Mouse (Mus musculus) brain, embryonic 14.5 days (tissue): ENCODE measurements around the gene Vstm4. TPM values are rescaled to one million over a fixed set of nuclear protein-coding genes. Genes with fewer than 3 reads are reported as not detected.

ENCODE experiments used
- DNase-seq: peaks from one replicate; pipeline ENCODE4 v3.0.0-alpha.2; 2011; ENCODE audit warnings: low read depth
- CTCF ChIP-seq: fragments of 200-500 bp; IDR thresholded peaks from 2 replicates; pipeline ENCODE4 v1.5.1; 2012; ENCODE audit warnings: inconsistent platforms, mild to moderate bottlenecking, moderate library complexity, borderline replicate concordance; ENCODE audit not compliant: insufficient read depth, insufficient read length; ENCODE audit errors: extremely low read depth
- POLR2A ChIP-seq: fragments of 200-500 bp; IDR thresholded peaks from 2 replicates; pipeline ENCODE4 v1.6.1; 2012; ENCODE audit warnings: mild to moderate bottlenecking, inconsistent platforms, borderline replicate concordance; ENCODE audit not compliant: poor library complexity, insufficient read depth, insufficient read length, severe bottlenecking; ENCODE audit errors: extremely low read depth
- polyA plus RNA-seq: library from polyadenylated mRNA; depleted of rRNA; stranded (reverse); fragments of >200 nt; gene quantifications from 2 replicates; pipeline ENCODE4 v1.2.3, GENCODE M21; 2012; rRNA removed

The Vstm4 gene
- polyA plus RNA-seq: 3.7 and 6.0 TPM in 2 replicates

- no peak for TF ChIP-seq POLR2A
- TF ChIP-seq CTCF: no peak
- peak; percentile 49 for DNase-seq
Observed at GRCm38 (mm10) chr14:32856681-32857328, at the start of gene Vstm4. Gene Vstm4 (plus strand): TSS chr14:32856756.

GRCm38 (mm10) chr14:32810111-32810510 lies 46.4 kb upstream of the Vstm4 start:
- TF ChIP-seq CTCF (no peak), POLR2A (no peak)
- no peak for DNase-seq

- DNase-seq: no peak
- no peak for TF ChIP-seq CTCF
- TF ChIP-seq POLR2A: no peak
Observed at GRCm38 (mm10) chr14:32812429-32812828, 44.1 kb upstream of the Vstm4 start.

- DNase-seq: no peak
- no peak for TF ChIP-seq CTCF
- no peak for TF ChIP-seq POLR2A
Observed at GRCm38 (mm10) chr14:32814961-32815360, 41.6 kb upstream of the Vstm4 start.

- no peak for DNase-seq
- TF ChIP-seq POLR2A (no peak), CTCF (no peak)
Observed at GRCm38 (mm10) chr14:32816533-32816932, 40.0 kb upstream of the Vstm4 start.

DNA sequence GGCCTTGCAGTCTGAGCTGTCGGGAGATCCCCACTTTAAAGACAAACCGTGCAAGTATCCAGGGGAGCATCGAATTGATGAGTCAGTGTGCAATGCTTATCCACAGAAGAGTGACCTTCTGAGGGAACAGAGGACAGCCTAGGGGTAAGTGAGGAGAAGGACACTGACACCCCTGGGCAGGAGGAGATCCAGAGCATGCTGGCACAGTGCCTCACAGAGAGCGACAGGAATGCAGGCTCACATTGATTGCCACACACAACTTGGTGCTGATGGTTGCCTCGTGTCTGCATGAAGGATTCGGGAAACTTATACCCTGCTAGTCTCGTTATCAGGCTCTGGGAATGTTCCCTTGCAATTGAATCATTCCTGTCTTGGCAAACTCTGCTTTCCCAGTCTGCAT lies 39.3 kb upstream of the Vstm4 start:
- no peak for DNase-seq
- no peak for TF ChIP-seq POLR2A
- no peak for TF ChIP-seq CTCF

GRCm38 (mm10) chr14:32819297-32819696 lies 37.3 kb upstream of the Vstm4 start:
- DNase-seq: no peak
- no peak for TF ChIP-seq CTCF
- no peak for TF ChIP-seq POLR2A

- TF ChIP-seq POLR2A (no peak), CTCF (no peak)
- no peak for DNase-seq
Observed at GRCm38 (mm10) chr14:32822812-32823211, 33.7 kb upstream of the Vstm4 start.

- no peak for TF ChIP-seq CTCF
- DNase-seq: no peak
Observed at GRCm38 (mm10) chr14:32823861-32824260, 32.7 kb upstream of the Vstm4 start.

GRCm38 (mm10) chr14:32824267-32825150 lies 32.0 kb upstream of the Vstm4 start:
- TF ChIP-seq CTCF (no peak), POLR2A (no peak)
- no peak for DNase-seq

DNA sequence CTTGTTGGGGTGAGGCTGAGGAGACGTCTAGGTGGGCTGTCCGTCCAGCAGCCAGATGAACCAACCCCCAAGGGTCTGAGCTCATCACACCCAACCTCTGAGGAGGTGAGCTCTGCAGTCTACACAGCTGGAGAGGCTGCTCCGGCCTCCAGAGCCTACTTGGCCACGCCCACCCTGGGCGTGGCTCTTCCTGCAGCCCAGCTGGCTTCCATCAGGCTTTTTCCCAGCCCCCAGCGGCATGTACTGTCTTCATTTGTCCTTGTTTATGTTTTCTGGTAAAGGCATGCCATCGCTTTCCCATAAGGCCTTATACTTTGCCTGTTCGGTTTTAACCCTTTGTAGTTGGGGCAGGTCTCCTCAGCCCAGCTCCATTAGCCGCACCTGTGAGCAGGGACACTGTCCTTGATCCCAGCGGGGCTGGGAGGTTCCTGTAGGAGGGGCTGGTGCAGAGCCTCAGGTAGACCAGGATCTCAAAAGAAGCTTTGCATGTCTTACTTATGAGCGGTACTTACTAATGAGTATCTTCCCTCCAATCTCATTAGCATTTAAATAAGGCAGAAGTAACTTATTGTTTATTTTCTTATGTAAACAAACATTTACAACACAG lies 31.0 kb upstream of the Vstm4 start:
- TF ChIP-seq CTCF: no peak
- TF ChIP-seq POLR2A: no peak
- DNase-seq: peak; percentile 53

- TF ChIP-seq POLR2A (no peak), CTCF (no peak)
Observed at GRCm38 (mm10) chr14:32827165-32827564, 29.4 kb upstream of the Vstm4 start.

DNA sequence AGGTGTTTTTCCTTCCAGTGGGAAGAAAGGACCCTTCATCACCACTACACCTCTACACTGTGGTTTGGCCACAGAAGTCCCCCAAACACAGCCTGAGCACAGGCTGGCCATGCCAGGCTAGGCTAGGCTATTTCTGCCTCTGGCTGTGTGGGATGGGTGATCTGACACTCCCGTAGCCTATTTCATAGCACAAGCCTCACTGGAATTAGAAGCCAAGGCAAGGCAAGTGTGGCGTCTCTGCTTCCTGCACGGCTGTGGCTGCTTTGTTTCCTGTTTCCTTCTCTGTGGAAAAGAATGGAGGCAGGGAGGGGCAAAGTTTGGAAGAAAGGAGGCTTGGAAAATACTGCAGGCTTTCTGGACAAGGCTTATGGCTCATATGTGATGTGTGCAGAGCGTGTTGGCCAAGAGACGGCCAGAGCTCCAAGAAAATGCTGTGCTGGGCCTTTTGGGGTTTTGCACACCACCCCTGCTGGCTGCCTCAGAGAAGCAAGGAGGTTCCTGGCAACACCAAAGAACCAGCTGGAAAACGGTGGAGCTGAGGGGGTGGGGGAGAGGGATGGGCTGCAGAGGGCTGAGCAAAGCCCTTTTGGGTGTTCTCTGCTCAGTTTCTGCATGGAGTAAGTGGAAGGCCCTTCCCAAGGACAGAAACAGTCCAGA lies 28.4 kb upstream of the Vstm4 start:
- no peak for DNase-seq
- TF ChIP-seq POLR2A (no peak), CTCF (no peak)

More at GRCm38 (mm10) chr14:32827165-32827564, 29.4 kb upstream of the Vstm4 start:
- DNase-seq: no peak
